Mouse (Mus musculus): ENCODE measurements around the gene Zmiz2. TPM values are rescaled to one million over a fixed set of nuclear protein-coding genes. Genes with fewer than 3 reads are reported as not detected.

Gene Zmiz2
- polyA plus RNA-seq, 1 experiment from 2014 or later, result 15.9 TPM

DNA sequence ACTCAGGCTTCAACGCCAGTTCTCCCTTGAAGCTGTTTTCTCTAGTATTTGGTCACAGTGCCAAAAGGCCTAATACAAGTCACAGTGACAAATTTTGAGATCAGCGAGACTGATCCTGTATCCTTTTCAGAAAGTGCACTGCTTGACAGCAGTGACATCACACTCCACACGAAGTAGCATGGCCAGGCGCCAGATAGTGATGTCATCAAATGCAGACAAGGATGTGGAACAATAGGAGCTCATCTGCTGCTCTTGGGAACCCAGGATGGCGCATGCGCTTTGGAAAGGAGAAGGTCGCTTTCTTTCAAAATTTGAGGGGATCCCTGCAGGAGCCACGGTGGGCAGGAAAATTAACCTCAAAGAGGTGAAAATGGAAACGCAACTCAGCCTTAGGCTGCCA is 16.1 kb upstream of the Zmiz2 start:
- H3K4me1 ChIP-seq, result no peaks in the 10 kb centered on the region
- H3K27ac ChIP-seq, result no peak overlapping the region
- 94% methylated on average over 9 of the region's 9 CpGs for WGBS
- H3K27me3 ChIP-seq (ENCODE audit: poor library complexity, severe bottlenecking), result no peaks in the 10 kb centered on the region
- no peak for DNase-seq (ENCODE audit: extremely low spot score, low spot score)
- H3K36me3 ChIP-seq (replicated peaks), result no peaks in the 10 kb centered on the region
- H3K4me3 ChIP-seq, result no peak overlapping the region
- no peaks in the 10 kb centered on the region for H3K9me3 ChIP-seq

DNA sequence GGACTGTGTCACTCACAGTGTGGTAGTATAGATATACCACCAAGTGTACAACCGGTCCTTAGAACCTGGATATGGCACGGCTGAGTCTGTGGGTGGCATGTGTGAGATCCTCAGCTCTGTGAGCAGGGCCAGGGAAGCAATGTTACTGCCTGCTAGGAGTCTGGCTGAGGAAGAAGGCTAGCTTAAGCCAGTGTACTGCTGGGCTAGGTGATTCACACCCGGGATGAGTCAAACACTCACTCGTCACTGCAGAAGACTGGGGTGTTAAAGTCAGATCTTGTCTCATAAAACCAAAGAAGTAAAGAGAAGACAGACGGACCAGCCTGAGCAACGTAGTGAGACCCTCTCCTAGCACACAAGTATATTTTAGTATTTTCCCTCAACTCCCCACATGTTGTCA is 8.0 kb upstream of the Zmiz2 start:
- no peaks in the 10 kb centered on the region for H3K4me1 ChIP-seq
- WGBS, result 89% methylated on average over 6 of the region's 6 CpGs
- H3K27me3 ChIP-seq (ENCODE audit: poor library complexity, severe bottlenecking), result no peaks in the 10 kb centered on the region
- no peak overlapping the region for H3K4me3 ChIP-seq
- H3K9me3 ChIP-seq, result no peaks in the 10 kb centered on the region
- no peak for DNase-seq (ENCODE audit: extremely low spot score, low spot score)
- no peaks in the 10 kb centered on the region for H3K36me3 ChIP-seq (replicated peaks)
- H3K27ac ChIP-seq, result no peak overlapping the region

DNA sequence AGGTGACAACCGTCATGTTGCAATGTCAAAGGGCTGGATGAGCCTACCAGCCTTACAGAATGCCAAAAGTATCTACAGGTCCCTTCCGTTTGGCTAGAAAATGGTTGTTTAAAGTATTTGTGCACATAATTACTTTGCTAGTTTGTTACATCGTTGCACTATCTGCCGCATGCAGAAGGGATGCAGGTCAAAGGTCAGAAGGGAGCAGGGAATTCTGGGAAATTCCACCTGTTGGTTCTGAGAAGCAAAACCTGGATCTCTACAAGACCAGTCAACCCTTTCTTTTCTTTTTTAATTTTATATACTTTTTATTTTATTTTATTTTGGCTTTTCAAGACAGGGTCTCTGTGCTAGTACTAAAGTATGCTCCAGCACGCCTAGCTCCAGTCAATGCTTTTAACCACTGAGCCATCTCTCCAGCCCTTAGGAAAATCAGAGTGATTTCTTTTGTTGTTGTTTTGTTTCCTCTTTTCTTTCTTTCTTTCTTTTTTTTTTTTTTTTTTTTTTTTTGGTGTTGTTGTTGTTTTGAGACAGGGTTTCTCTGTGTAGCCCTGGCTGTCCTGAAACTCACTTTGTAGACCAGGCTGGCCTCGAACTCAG is 648 bp upstream of the Zmiz2 start:
- WGBS, result 88% methylated on average over 6 of the region's 6 CpGs
- no peak for DNase-seq (ENCODE audit: extremely low spot score, low spot score)
- no peaks in the 10 kb centered on the region for H3K27me3 ChIP-seq (ENCODE audit: poor library complexity, severe bottlenecking)
- peaks cover 19% of the 10 kb centered on the region for H3K36me3 ChIP-seq (replicated peaks)
- H3K27ac ChIP-seq, result peak overlapping the region; percentile 95
- H3K9me3 ChIP-seq, result no peaks in the 10 kb centered on the region
- H3K4me1 ChIP-seq, result peaks cover 26% of the 10 kb centered on the region
- H3K4me3 ChIP-seq, result peak overlapping the region; percentile 79; the same call in 1 of the 2 replicates

DNA sequence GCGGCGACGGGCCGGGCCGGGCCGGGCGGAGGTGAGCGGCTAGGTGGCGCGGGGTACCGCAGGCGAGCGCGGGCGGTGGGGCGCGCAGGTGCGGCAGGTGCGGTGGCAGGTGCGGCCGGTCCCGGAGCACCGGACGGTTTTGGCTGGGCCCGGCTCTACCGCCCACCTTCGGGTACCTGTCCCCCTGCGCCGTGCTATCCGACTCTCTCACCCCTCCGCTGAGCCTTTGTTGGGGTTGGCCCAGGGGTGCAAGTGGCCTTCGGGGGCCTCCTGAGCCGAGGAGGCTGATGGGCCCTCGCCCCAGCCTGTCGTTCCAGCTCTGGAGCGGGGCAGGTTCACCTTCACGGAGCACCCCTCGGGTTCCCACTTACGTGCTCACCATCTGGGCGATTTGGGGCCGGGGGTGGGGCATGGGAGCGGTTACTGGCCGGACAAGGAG is 628 bp downstream of the Zmiz2 start:
- DNase-seq (ENCODE audit: extremely low spot score, low spot score), result peak; percentile 37
- Histone ChIP-seq H3K4me1 (peaks cover 26% of the 10 kb centered on the region), H3K36me3 (replicated peaks) (peaks cover 30% of the 10 kb centered on the region), H3K4me3 (peak overlapping the region; percentile 79), H3K9me3 (no peaks in the 10 kb centered on the region), H3K27me3 (ENCODE audit: poor library complexity, severe bottlenecking) (no peaks in the 10 kb centered on the region), H3K27ac (peak overlapping the region; percentile 95)
- WGBS, result under 1% methylated on average over 43 of the region's 43 CpGs

DNA sequence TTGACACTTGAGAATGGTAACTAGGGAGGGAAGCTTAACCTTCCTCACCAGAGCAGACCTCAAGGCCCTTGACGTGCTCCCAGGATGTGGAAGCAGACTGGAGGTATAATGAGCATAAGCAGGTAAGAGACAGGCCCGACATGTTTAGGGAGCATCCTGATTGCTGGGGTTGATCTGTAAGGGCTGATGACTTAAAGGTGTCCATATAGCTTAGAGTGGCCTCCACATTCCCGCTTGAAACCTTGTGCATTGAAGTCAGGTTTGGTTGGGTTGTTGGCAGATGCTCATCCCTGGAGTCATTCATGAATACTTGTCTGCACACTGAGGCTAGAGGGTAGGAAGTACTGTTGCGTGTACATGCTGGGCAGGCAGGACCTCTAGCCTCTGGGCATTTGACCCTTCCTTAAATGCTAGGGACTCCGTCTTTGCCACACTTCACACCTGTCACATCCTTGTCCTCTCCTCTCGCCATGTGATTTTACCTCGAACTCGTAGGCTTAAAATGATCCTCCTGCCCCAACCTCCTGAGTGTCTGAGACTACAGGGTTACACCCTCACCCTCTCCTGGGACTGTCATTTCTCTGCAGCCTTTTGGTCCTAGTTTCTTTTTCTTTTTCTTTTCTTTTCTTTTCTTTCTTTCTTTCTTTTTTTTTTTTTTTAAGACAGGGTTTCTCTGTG is 1.6 kb downstream of the Zmiz2 start:
- Histone ChIP-seq H3K4me1 (peaks cover 26% of the 10 kb centered on the region), H3K9me3 (no peaks in the 10 kb centered on the region), H3K27ac (0 out of 2 replicates have a peak overlapping the region, but pooled peaks have one; percentile 95), H3K27me3 (ENCODE audit: poor library complexity, severe bottlenecking) (no peaks in the 10 kb centered on the region), H3K4me3 (peak overlapping the region; percentile 79), H3K36me3 (replicated peaks) (peaks cover 40% of the 10 kb centered on the region)
- WGBS, result 86% methylated on average over 8 of the region's 8 CpGs
- no peak for DNase-seq (ENCODE audit: extremely low spot score, low spot score)

DNA sequence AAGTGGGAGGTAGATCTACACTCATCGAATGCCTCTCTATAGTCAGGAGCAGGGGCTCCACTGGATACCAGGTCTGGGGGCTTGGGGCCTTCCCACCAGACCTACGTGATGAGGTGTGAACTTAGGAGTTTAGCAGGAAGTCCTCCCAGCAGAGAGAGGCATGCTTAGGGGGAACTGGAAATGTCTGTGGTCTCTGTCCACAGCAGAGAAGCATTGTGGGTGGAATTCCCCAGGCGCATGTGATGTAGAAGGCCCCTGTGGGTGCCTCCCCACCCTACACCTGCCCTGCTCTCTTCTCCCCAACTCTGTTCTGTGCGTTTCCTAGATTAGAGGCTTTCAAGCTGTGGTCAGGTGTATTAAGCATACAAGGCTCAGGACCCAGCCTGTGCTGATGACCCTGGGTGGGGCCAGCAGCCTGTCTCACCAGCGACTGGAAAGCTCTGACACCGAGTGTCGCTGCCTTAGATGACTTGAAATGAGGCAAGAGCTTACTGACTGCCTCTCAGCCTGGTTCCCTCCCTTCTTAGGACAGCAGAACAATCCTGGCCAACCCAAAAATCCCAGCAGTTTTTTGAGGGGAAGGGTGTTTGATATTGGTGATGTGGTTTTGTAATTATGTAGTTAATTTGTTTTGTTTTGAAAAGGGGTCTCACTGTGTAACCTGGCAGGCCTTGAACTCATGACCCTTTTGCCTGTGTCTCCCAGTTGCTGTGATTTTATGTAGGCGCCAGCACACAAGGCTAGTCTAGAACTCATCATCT is 2.8 kb downstream of the Zmiz2 start:
- H3K4me1 ChIP-seq, result peaks cover 26% of the 10 kb centered on the region
- peaks cover 52% of the 10 kb centered on the region for H3K36me3 ChIP-seq (replicated peaks)
- H3K9me3 ChIP-seq, result no peaks in the 10 kb centered on the region
- H3K27ac ChIP-seq, result no peak overlapping the region
- WGBS, result 90% methylated on average over 8 of the region's 8 CpGs
- H3K4me3 ChIP-seq, result no peak overlapping the region
- no peak for DNase-seq (ENCODE audit: extremely low spot score, low spot score)
- H3K27me3 ChIP-seq (ENCODE audit: poor library complexity, severe bottlenecking), result no peaks in the 10 kb centered on the region

DNA sequence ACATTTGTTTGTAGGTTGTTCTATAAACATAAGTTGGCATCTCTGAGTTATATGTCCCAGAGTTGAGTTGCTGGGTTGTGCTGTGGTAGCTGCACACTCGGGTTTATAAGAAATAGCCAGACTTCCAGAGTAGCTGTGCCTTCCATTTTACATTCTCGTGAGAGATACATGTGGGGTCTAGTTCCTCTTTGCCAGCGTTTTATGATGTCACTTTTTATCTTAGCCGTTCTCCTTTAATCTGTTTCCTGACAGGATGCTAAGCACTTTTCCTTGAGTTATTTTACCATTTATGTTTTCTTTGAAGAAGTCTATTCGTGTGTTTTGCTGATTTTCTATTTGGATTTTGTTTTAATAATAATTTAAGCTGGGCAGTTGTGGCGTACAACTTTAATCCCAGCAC is 4.0 kb downstream of the Zmiz2 start:
- H3K4me1 ChIP-seq, result peaks cover 26% of the 10 kb centered on the region
- peaks cover 64% of the 10 kb centered on the region for H3K36me3 ChIP-seq (replicated peaks)
- no peak for DNase-seq (ENCODE audit: extremely low spot score, low spot score)
- H3K4me3 ChIP-seq, result no peak overlapping the region
- WGBS, result 90% methylated on average over 6 of the region's 6 CpGs
- no peaks in the 10 kb centered on the region for H3K27me3 ChIP-seq (ENCODE audit: poor library complexity, severe bottlenecking)
- H3K9me3 ChIP-seq, result no peaks in the 10 kb centered on the region
- H3K27ac ChIP-seq, result no peak overlapping the region

DNA sequence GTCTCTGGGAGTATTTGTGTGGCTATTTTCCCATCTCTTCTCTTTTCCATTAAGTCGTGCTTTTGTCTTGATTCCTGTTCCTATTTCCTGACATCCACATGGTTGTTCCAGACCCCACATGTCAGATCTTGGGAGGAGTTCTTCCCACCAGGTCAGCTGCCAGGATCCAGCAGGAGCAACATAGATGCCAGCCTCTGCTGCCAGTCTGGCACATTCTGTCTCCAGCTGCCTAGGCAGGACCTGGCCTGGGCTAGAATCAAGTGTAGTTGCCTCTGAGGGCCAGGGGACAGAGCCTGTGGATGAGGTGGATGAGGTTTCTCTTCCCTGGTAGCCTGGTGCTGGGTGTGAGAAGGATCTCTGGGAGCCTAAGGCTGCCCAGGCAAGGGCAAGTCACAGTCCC is 5.0 kb downstream of the Zmiz2 start:
- H3K36me3 ChIP-seq (replicated peaks), result peaks cover 74% of the 10 kb centered on the region
- no peak overlapping the region for H3K4me3 ChIP-seq
- WGBS, result 81% methylated on average over 1 of the region's 1 CpGs
- DNase-seq (ENCODE audit: extremely low spot score, low spot score), result no peak
- H3K27ac ChIP-seq, result no peak overlapping the region
- no peaks in the 10 kb centered on the region for H3K9me3 ChIP-seq
- H3K4me1 ChIP-seq, result peaks cover 23% of the 10 kb centered on the region
- H3K27me3 ChIP-seq (ENCODE audit: poor library complexity, severe bottlenecking), result no peaks in the 10 kb centered on the region

DNA sequence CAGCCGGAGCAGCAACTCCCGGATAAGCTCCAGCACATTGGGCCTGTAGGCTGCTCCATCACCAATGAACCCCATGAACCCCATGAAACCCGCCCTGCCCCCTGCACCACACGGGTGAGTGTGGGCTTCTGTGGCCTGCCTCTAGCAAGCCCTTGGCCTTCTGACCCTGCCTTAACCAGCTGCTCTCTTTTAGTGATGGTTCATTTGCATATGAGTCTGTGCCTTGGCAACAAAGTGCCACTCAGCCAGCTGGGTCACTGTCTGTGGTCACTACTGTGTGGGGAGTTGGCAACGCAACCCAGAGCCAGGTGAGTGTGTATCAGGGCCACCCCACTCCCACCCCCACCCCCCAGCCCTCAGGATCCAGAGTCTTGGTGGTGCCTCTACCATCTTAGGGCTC is 6.7 kb downstream of the Zmiz2 start:
- H3K27ac ChIP-seq, result no peak overlapping the region
- H3K4me3 ChIP-seq, result no peak overlapping the region

DNA sequence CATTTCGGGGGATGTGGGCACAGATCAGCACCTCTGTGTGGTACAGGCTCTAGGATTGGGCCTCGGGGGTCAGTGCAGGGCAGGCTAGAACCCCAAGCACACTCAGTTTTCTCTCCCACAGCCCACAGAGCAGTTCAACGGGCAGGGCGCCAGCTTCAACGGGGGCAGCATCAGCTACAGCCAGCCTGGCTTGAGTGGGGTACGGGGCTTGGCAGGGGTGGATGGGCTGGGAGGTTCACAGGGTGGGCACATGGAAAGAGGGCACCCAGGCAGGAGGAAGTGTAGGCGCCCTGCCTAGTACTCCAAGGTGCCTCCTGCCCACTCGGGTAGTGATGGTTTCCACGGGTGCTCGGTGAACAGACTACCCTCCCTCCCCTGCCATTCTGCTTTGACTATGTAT is 9.3 kb downstream of the Zmiz2 start:
- WGBS, result 95% methylated on average over 10 of the region's 10 CpGs
- Histone ChIP-seq H3K4me1 (no peaks in the 10 kb centered on the region), H3K9me3 (no peaks in the 10 kb centered on the region), H3K27me3 (ENCODE audit: poor library complexity, severe bottlenecking) (no peaks in the 10 kb centered on the region), H3K4me3 (no peak overlapping the region), H3K27ac (no peak overlapping the region), H3K36me3 (replicated peaks) (peaks cover 97% of the 10 kb centered on the region)
- DNase-seq (ENCODE audit: extremely low spot score, low spot score), result no peak

More for the DNA sequence above, 6.7 kb downstream of the Zmiz2 start:
- H3K36me3 ChIP-seq (replicated peaks), result peaks cover 91% of the 10 kb centered on the region
- WGBS, result 91% methylated on average over 5 of the region's 5 CpGs
- no peak for DNase-seq (ENCODE audit: extremely low spot score, low spot score)
- no peaks in the 10 kb centered on the region for H3K9me3 ChIP-seq
- no peaks in the 10 kb centered on the region for H3K27me3 ChIP-seq (ENCODE audit: poor library complexity, severe bottlenecking)
- peaks cover 12% of the 10 kb centered on the region for H3K4me1 ChIP-seq

DNA sequence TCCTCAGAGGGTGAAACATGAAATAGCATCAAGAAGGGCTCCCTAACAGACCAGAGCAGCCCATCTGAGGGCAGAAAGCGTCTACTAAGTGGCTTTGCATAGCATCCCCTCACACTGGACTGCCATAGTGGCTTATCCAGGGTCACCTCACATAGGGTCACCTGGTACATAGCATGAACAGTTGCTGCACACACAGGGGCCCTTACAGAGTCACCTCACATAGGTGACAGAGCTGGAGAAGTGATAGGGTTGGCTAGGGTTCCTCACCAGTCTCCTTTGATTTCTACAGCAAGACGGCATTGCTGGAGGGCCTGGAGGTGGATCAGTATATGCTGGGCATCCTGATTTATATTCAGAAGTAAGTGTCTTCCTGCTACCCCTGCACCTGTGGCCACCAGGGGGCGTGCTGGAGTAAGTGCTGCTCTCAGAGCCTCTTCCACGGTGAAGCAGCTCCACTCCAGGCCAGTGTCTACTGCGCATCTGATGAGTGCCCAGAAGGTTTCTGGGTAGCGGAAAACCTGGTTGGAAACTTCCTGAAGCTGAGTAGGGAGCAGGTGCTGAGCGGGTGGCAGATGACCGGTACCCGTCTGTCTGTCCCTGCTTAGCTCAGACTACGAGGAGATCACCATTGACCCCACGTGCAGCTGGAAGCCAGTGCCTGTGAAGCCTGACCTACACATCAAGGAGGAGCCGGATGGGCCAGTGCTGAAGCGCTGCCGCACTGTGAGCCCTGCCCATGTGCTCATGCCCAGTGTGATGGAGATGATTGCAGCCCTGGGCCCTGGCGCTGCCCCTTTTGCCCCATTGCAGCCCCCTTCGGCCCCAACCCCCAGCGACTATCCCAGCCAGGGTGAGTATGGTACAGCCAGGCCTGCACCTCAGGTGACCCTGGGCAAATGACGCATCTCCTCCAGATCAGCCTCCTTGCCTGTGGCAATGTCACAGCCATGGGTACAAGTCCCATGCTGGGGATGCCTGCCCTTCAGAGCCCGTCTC is 13.9 kb downstream of the Zmiz2 start:
- Histone ChIP-seq H3K36me3 (replicated peaks) (peaks cover 90% of the 10 kb centered on the region), H3K27me3 (ENCODE audit: poor library complexity, severe bottlenecking) (no peaks in the 10 kb centered on the region), H3K27ac (no peak overlapping the region), H3K4me3 (no peak overlapping the region), H3K9me3 (no peaks in the 10 kb centered on the region), H3K4me1 (peaks cover 21% of the 10 kb centered on the region)
- 89% methylated on average over 19 of the region's 19 CpGs for WGBS
- peak; percentile 54 for DNase-seq (ENCODE audit: extremely low spot score, low spot score)

DNA sequence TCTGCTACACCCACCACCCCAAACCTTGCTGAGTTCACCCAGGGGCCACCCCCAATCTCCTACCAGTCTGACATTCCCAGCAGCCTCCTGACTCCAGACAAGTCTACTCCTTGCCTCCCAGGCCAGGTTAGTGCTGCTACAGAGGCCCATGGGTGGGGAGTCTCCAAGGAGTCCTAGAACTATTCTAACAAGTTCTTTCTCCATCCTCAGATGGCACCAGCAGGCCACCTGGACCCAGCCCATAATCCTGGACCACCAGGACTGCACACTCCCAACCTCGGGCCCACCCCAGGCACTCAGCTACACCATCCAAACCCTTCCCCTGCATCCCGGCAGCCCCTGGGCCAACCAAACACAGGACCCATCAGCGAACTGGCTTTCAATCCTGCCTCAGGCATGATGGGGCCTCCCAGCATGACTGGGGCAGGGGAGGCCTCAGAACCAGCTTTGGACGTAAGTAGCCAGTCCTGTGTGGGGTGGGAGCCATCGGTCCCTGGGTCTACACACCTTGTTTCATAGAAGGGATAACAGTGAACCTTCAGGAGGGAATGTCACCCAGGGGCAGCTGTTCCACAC is 15.0 kb downstream of the Zmiz2 start:
- H3K27me3 ChIP-seq (ENCODE audit: poor library complexity, severe bottlenecking), result no peaks in the 10 kb centered on the region
- H3K27ac ChIP-seq, result no peak overlapping the region
- 89% methylated on average over 5 of the region's 5 CpGs for WGBS
- no peaks in the 10 kb centered on the region for H3K9me3 ChIP-seq
- no peak overlapping the region for H3K4me3 ChIP-seq
- H3K36me3 ChIP-seq (replicated peaks), result peaks cover 79% of the 10 kb centered on the region
- H3K4me1 ChIP-seq, result peaks cover 21% of the 10 kb centered on the region
- no peak for DNase-seq (ENCODE audit: extremely low spot score, low spot score)
